Mouse (Mus musculus): Measurements from ENCODE around the gene Ccdc24.

GRCm38 (mm10) chr4:117916386-117916785 is 44.0 kb upstream of the Ccdc24 start:
- TF ChIP-seq CTCF (IDR thresholded peaks at IDR 0.05; ENCODE audit: low read depth) (no peak), EP300 (IDR thresholded peaks at IDR 0.05; ENCODE audit: low read depth) (no peak)
